Mouse (Mus musculus) heart, embryonic 14.5 days (tissue): ENCODE measurements around the gene Defb35. TPM values are rescaled to one million over a fixed set of nuclear protein-coding genes. Genes with fewer than 3 reads are reported as not detected.

ENCODE experiments used
- ATAC-seq: fragments of 200-750 bp; cut with Nextera tagmentation; 2 replicates; pipeline ENCODE4 v1.8.0; 2017; ENCODE audit warnings: low read depth, moderate TSS enrichment; ENCODE audit not compliant: insufficient number of reproducible peaks, insufficient read depth, low FRiP score
- H3K27ac ChIP-seq, 2 experiments: fragments of 200-500 bp in 1 of 2; fragments of 300-500 bp in 1 of 2; sonication (generic) in 1 of 2; replicated peaks in 1 of 2; 2 replicates each; pipeline ENCODE4 v1.5.1; 2012 to 2014; ENCODE audit warnings: low read depth in 2 of 2, low read length in 2 of 2, control low read depth in 1 of 2, mild to moderate bottlenecking in 1 of 2, mixed read lengths in 1 of 2; ENCODE audit not compliant: control insufficient read depth in 1 of 2, insufficient read depth in 1 of 2
- H3K27me3 ChIP-seq: fragments of 300-500 bp; sonication (generic); 2 replicates; pipeline ENCODE4 v1.6.1; 2014; ENCODE audit warnings: mild to moderate bottlenecking, low read length, control low read depth; ENCODE audit not compliant: control insufficient read depth, insufficient read depth
- H3K36me3 ChIP-seq: fragments of 300-500 bp; sonication (generic); 2 replicates; pipeline ENCODE4 v1.6.1; 2014; ENCODE audit warnings: mild to moderate bottlenecking, control low read depth, low read length, mixed read lengths; ENCODE audit not compliant: control insufficient read depth, insufficient read depth
- H3K4me1 ChIP-seq, 2 experiments: fragments of 200-500 bp in 1 of 2; fragments of 300-500 bp in 1 of 2; sonication (generic) in 1 of 2; 2 replicates each; pipeline ENCODE4 v1.6.1; 2012 to 2014; ENCODE audit warnings: low read length in 2 of 2, control low read depth in 1 of 2, mixed read lengths in 1 of 2; ENCODE audit not compliant: control insufficient read depth in 2 of 2, insufficient read depth in 2 of 2
- H3K4me2 ChIP-seq: fragments of 300-500 bp; sonication (generic); 2 replicates; pipeline ENCODE4 v1.6.1; 2014; ENCODE audit warnings: mild to moderate bottlenecking, low read length
- H3K4me3 ChIP-seq, 2 experiments: fragments of 200-500 bp in 1 of 2; fragments of 300-500 bp in 1 of 2; sonication (generic) in 1 of 2; 2 replicates each; pipeline ENCODE4 v1.5.1; 2012 to 2014; ENCODE audit warnings: low read length in 2 of 2, mild to moderate bottlenecking in 2 of 2, control low read depth in 1 of 2, low read depth in 1 of 2, moderate library complexity in 1 of 2; ENCODE audit not compliant: control insufficient read depth in 1 of 2, insufficient read depth in 1 of 2
- H3K9ac ChIP-seq: fragments of 300-500 bp; sonication (generic); 2 replicates; pipeline ENCODE4 v1.6.1; 2014; ENCODE audit warnings: mild to moderate bottlenecking, low read length
- H3K9me3 ChIP-seq: fragments of 300-500 bp; sonication (generic); 2 replicates; pipeline ENCODE4 v1.6.1; 2016; ENCODE audit warnings: low read length, control low read depth; ENCODE audit not compliant: control insufficient read depth
- WGBS: fragments of 180-500 bp; shearing (Covaris S2); extraction: QIAGEN DNeasy Blood & Tissue Kit; methylation state at CpG from one replicate; pipeline ENCODE4 v1.1.7; 2014; 5-methylcytosine and 5-hydroxymethylcytosine counted together
- polyA plus RNA-seq: library from polyadenylated mRNA; unstranded; fragments of >200 nt; fragmentation: Nextera tagmentation; extraction: Ambion mirVana; gene quantifications from 2 replicates; pipeline ENCODE4 v1.2.1, GENCODE M21; 2014

Defb35 gene
- polyA plus RNA-seq, 1 experiment from 2014 or later: not detected

DNA sequence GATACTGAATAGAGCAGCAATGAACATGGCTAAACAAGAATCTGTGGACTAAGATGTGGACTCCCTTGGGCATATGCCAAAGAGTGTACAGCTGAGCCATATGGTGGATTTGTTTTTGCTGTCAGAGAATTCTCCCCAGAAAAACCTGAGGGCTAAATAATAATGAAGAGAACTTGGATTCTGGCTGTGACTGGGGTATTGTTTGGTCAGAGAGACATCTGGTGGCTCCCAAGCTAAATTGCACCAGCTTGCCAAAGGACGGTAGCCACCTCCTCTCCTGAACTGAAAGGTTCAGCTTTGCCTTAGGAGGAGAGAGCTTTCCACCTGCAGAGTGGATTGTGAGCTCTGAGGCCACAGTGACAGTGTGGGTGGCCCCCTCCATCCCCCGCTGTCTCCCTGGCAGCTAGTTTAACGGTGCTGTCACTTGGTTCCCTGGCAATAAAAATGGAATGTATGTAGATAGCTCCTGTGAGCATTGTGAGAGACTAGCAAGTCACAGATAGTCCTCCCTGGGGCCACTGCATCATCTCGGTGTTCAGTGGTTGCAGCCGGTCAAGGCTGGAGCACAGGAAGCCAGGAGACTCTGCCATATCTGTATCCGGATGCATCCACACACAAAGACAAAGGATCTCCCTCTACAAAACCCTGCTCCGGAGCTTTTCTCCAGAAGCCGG is 43.6 kb downstream of the Defb35 start:
- Histone ChIP-seq H3K27ac (no peak overlapping the region), H3K4me2 (no peak overlapping the region), H3K4me3 (no peak overlapping the region), H3K27me3 (no peaks in the 10 kb centered on the region), H3K9me3 (no peaks in the 10 kb centered on the region), H3K9ac (no peak overlapping the region), H3K4me1 (no peaks in the 10 kb centered on the region), H3K36me3 (no peaks in the 10 kb centered on the region)
- 56% methylated on average over 8 of the region's 8 CpGs for WGBS
- ATAC-seq: no peak

Other genes starting within 250 kb of the Defb35 start
- gene AY761184, start 234.7 kb upstream of the Defb35 start, polyA plus RNA-seq: not detected in 2 replicates
- gene Defa24, start 203.9 kb upstream of the Defb35 start, polyA plus RNA-seq: not detected in 2 replicates
- not detected in 2 replicates for gene Defb50, start 114.8 kb upstream of the Defb35 start, polyA plus RNA-seq
- not detected in 2 replicates for gene Defb2, start 98.4 kb upstream of the Defb35 start, polyA plus RNA-seq
- not detected in 2 replicates for gene Defb10, start 79.5 kb upstream of the Defb35 start, polyA plus RNA-seq
- not detected in 2 replicates for gene Defb9, start 52.9 kb upstream of the Defb35 start, polyA plus RNA-seq
- not detected in 2 replicates for gene Defb11, start 31.9 kb upstream of the Defb35 start, polyA plus RNA-seq
- not detected in 2 replicates for gene Defb15, start 5.6 kb upstream of the Defb35 start, polyA plus RNA-seq
- gene Defb13, start 8.4 kb downstream of the Defb35 start, polyA plus RNA-seq: not detected in 2 replicates
- not detected in 2 replicates for gene Fam90a1a, start 20.4 kb downstream of the Defb35 start, polyA plus RNA-seq
- not detected in 2 replicates for gene Ccdc70, start 31.4 kb downstream of the Defb35 start, polyA plus RNA-seq
- gene Atp7b, start 122.0 kb downstream of the Defb35 start, polyA plus RNA-seq: 0.84 and 1.1 TPM in 2 replicates
- 17.5 and 20.1 TPM in 2 replicates for gene Alg11, start 122.4 kb downstream of the Defb35 start, polyA plus RNA-seq
- 0.20 and 0.30 TPM in 2 replicates for gene Nek5, start 186.7 kb downstream of the Defb35 start, polyA plus RNA-seq
- 5.1 and 5.6 TPM in 2 replicates for gene Nek3, start 228.1 kb downstream of the Defb35 start, polyA plus RNA-seq
- 34.9 and 36.5 TPM in 2 replicates for gene Ckap2, start 247.5 kb downstream of the Defb35 start, polyA plus RNA-seq